Comparison of ENCODE assay signal across 7 mouse cellular contexts in genomic region chr8:125567569-125567968, GRCm38 (mm10). TPM values are rescaled to one million over a fixed set of nuclear protein-coding genes. Genes with fewer than 3 reads are reported as not detected.
DNase-seq lines count a peak whose midpoint lies in the region; ATAC-seq and TF ChIP-seq lines count a peak whose summit lies in the region.

No protein-coding gene starts in this region.

- no peak overlapping the region for H3K27ac ChIP-seq in liver, postnatal 0 days (ENCODE audit: low read depth)
- no peak overlapping the region for H3K27ac ChIP-seq in embryonic facial prominence, embryonic 11.5 days (replicated peaks; ENCODE audit: low read depth, low read length)
- no peak overlapping the region for H3K27ac ChIP-seq in hindbrain, postnatal 0 days
- H3K27ac ChIP-seq in stomach, embryonic 14.5 days (ENCODE audit: low read length), result no peak overlapping the region

- H3K4me1 ChIP-seq in liver, postnatal 0 days (ENCODE audit: insufficient read depth), result peaks cover 20% of the 10 kb centered on the region
- H3K4me1 ChIP-seq in embryonic facial prominence, embryonic 11.5 days (ENCODE audit: control insufficient read depth, insufficient read depth, low read length), result peaks cover 7% of the 10 kb centered on the region
- peaks cover 9% of the 10 kb centered on the region; the same call in 1 of the 2 replicates for H3K4me1 ChIP-seq in hindbrain, postnatal 0 days (ENCODE audit: insufficient read depth, low read length)
- peaks cover 19% of the 10 kb centered on the region for H3K4me1 ChIP-seq in stomach, embryonic 14.5 days (ENCODE audit: control insufficient read depth, insufficient read depth, low read length)

- H3K27me3 ChIP-seq in liver, postnatal 0 days (ENCODE audit: insufficient read depth, low read length), result 0 out of 2 replicates have a peak, but pooled peaks cover 2% of the 10 kb centered on the region
- H3K27me3 ChIP-seq in embryonic facial prominence, embryonic 11.5 days (ENCODE audit: control insufficient read depth, insufficient read depth, low read length), result 0 out of 2 replicates have a peak, but pooled peaks cover 3% of the 10 kb centered on the region
- H3K27me3 ChIP-seq in hindbrain, postnatal 0 days (ENCODE audit: insufficient read depth, low read length), result no peaks in the 10 kb centered on the region
- no peaks in the 10 kb centered on the region for H3K27me3 ChIP-seq in stomach, embryonic 14.5 days (ENCODE audit: control insufficient read depth, insufficient read depth, low read length)

- no peak for ATAC-seq in liver, postnatal 0 days
- ATAC-seq in embryonic facial prominence, embryonic 11.5 days (replicated peaks; ENCODE audit: insufficient number of reproducible peaks, low FRiP score, low TSS enrichment, low read depth), result no peak
- ATAC-seq in hindbrain, postnatal 0 days, result no peak
- ATAC-seq in stomach, embryonic 14.5 days (ENCODE audit: insufficient number of reproducible peaks, insufficient read depth, low FRiP score, low read depth), result no peak

- no peaks in the 10 kb centered on the region for H3K36me3 ChIP-seq in liver, postnatal 0 days (replicated peaks; ENCODE audit: insufficient read depth, low read length)
- no peaks in the 10 kb centered on the region for H3K36me3 ChIP-seq in embryonic facial prominence, embryonic 11.5 days (replicated peaks; ENCODE audit: control insufficient read depth, insufficient read depth, low read depth, low read length)
- no peaks in the 10 kb centered on the region for H3K36me3 ChIP-seq in hindbrain, postnatal 0 days (ENCODE audit: insufficient read depth, low read length)
- no peaks in the 10 kb centered on the region for H3K36me3 ChIP-seq in stomach, embryonic 14.5 days (ENCODE audit: control insufficient read depth, insufficient read depth, low read length)

- no peaks in the 10 kb centered on the region for H3K9me3 ChIP-seq in liver, postnatal 0 days (ENCODE audit: low read length)
- no peaks in the 10 kb centered on the region for H3K9me3 ChIP-seq in embryonic facial prominence, embryonic 11.5 days (replicated peaks; ENCODE audit: control insufficient read depth, low read length)
- H3K9me3 ChIP-seq in hindbrain, postnatal 0 days (ENCODE audit: low read length), result no peaks in the 10 kb centered on the region
- H3K9me3 ChIP-seq in stomach, embryonic 14.5 days (ENCODE audit: control insufficient read depth, low read depth, low read length), result no peaks in the 10 kb centered on the region

- TF ChIP-seq EP300 in liver, postnatal 0 days (IDR thresholded peaks at IDR 0.05; ENCODE audit: low read depth), result peak; percentile 7; the same call in 1 of the 2 replicates

- DNase-seq in liver, postnatal 0 days, result no peak
- DNase-seq in liver, result no peak
- DNase-seq in embryonic facial prominence, embryonic 11.5 days (ENCODE audit: low spot score), result peak; percentile 43
- DNase-seq in hindbrain, postnatal 0 days (ENCODE audit: low spot score), result peak; percentile 52
- no peak for DNase-seq in ovary, postnatal 14 days (ENCODE audit: low spot score)
- no peak for DNase-seq in left cerebral cortex, postnatal 4 days

- H3K4me2 ChIP-seq in liver, postnatal 0 days (ENCODE audit: low read depth, low read length), result peak overlapping the region; percentile 93
- H3K4me2 ChIP-seq in embryonic facial prominence, embryonic 11.5 days (ENCODE audit: low read depth, low read length), result no peak overlapping the region
- H3K4me2 ChIP-seq in hindbrain, postnatal 0 days (ENCODE audit: low read depth, low read length), result peak overlapping the region; percentile 87
- H3K4me2 ChIP-seq in stomach, embryonic 14.5 days (replicated peaks; ENCODE audit: low read depth, low read length), result peak overlapping the region; percentile 95

- peak; percentile 34 for TF ChIP-seq CTCF in liver, postnatal 0 days (IDR thresholded peaks at IDR 0.05; ENCODE audit: low read depth)
- TF ChIP-seq CTCF in hindbrain, postnatal 0 days (IDR thresholded peaks at IDR 0.05; ENCODE audit: low read depth), result peak; percentile 54

- H3K4me3 ChIP-seq in liver, postnatal 0 days (ENCODE audit: low read depth, low read length), result no peak overlapping the region
- H3K4me3 ChIP-seq in embryonic facial prominence, embryonic 11.5 days (ENCODE audit: low read depth, low read length), result no peak overlapping the region
- H3K4me3 ChIP-seq in hindbrain, postnatal 0 days (ENCODE audit: low read length), result peak overlapping the region; percentile 85
- peak overlapping the region; percentile 72; the same call in 1 of the 2 replicates for H3K4me3 ChIP-seq in stomach, embryonic 14.5 days (ENCODE audit: low read depth, low read length)

- 53% methylated on average over 7 of the region's 7 CpGs for WGBS in liver, postnatal 0 days (ENCODE audit: insufficient replicate concordance)
- WGBS in embryonic facial prominence, embryonic 11.5 days, result 57% methylated on average over 7 of the region's 7 CpGs
- 36% methylated on average over 7 of the region's 7 CpGs for WGBS in hindbrain, postnatal 0 days
- 52% methylated on average over 7 of the region's 7 CpGs for WGBS in stomach, embryonic 14.5 days

- intact Hi-C loops in left cerebral cortex, postnatal 4 days (cut with DNase I), result loop anchor here (5.0 to 10.0 kb wide), 2 partner anchors 93 to 385 kb away; no protein-coding TSS in a partner anchor

- no peak overlapping the region for H3K9ac ChIP-seq in liver, postnatal 0 days (replicated peaks)
- no peak overlapping the region for H3K9ac ChIP-seq in embryonic facial prominence, embryonic 11.5 days (replicated peaks; ENCODE audit: low read length)
- H3K9ac ChIP-seq in hindbrain, postnatal 0 days (replicated peaks; ENCODE audit: low read length), result 0 out of 2 replicates have a peak overlapping the region, but pooled peaks have one; percentile 84
- H3K9ac ChIP-seq in stomach, embryonic 14.5 days (replicated peaks; ENCODE audit: low read depth, low read length), result no peak overlapping the region

RNA-seq across cellular contexts. Expression of gene Sipa1l2, which starts 2.0 kb away (rescaled TPM):
- polyA plus RNA-seq in liver, postnatal 0 days (2015; fragmentation: Nextera tagmentation; extraction: Ambion mirVana), result 0.44 and 0.47 TPM in 2 replicates
- 9.4 and 9.6 TPM in 2 replicates for polyA plus RNA-seq in embryonic facial prominence, embryonic 11.5 days (2014; fragmentation: Nextera tagmentation; extraction: Ambion mirVana)
- 62.2 and 62.8 TPM in 2 replicates for total RNA-seq in hindbrain, postnatal 0 days (2014; rRNA removed)
- polyA plus RNA-seq in hindbrain, postnatal 0 days (2015; fragmentation: Nextera tagmentation; extraction: Ambion mirVana), result 11.5 and 12.2 TPM in 2 replicates
- 6.6 and 7.0 TPM in 2 replicates for polyA plus RNA-seq in stomach, embryonic 14.5 days (2014; fragmentation: Nextera tagmentation; extraction: Ambion mirVana)
- 10 to 100 TPM; 43.2 to 46.9 TPM for total RNA-seq in left cerebral cortex, postnatal 4 days (2021)

Comparison
In these comparisons a context has a peak if more than half of its experiments do, and no peak if none do; other contexts are left out.
1. DNase-seq: peak in embryonic facial prominence, embryonic 11.5 days (single experiment) and hindbrain, postnatal 0 days (single experiment); none in liver, postnatal 0 days (single experiment), liver (single experiment), ovary, postnatal 14 days (single experiment) and left cerebral cortex, postnatal 4 days (single experiment).
2. H3K4me3 ChIP-seq: peak in hindbrain, postnatal 0 days (single experiment) and stomach, embryonic 14.5 days (single experiment); none in liver, postnatal 0 days (single experiment) and embryonic facial prominence, embryonic 11.5 days (single experiment).